8 mouse cellular contexts compared by ENCODE assay signal in the genomic region with DNA sequence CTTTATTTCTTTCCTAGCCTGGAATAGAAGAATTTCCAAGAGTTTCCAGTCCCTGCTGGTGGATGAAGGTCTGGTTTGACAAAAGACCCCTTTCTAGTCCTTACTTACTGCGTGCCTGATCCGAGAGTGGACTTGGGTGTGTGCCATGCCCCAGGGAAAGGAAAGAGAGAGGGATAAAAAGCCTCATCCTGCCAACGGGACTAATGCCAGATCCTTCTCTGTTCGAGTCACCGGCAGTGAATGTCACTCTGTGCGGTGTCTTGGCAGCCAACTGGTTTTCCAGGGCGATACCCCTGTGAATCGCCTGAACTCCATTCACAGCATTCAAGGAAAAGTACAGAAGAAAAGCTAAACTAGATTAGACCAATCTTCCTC. TPM values are rescaled to one million over a fixed set of nuclear protein-coding genes. Genes with fewer than 3 reads are reported as not detected.
DNase-seq lines count a peak whose midpoint lies in the region; ATAC-seq and TF ChIP-seq lines count a peak whose summit lies in the region.

No protein-coding gene starts in this region.

- TF ChIP-seq EP300 in lung, postnatal 0 days (IDR thresholded peaks at IDR 0.05): no peak

- peak; percentile 30 for DNase-seq in lung, postnatal 0 days (ENCODE audit: low spot score)
- DNase-seq in lung, postnatal 25 days (ENCODE audit: low spot score): no peak
- peak; percentile 85 for DNase-seq in embryonic facial prominence, embryonic 14.5 days (ENCODE audit: low spot score)
- DNase-seq in heart, postnatal 25 days (ENCODE audit: low spot score): peak; percentile 7
- peak; percentile 33 to 48 for DNase-seq in kidney, postnatal 4 days
- DNase-seq in midbrain, embryonic 11.5 days (ENCODE audit: low spot score, missing footprints): no peak
- DNase-seq in spleen, postnatal 14 days (ENCODE audit: low spot score in 2 of 2): no peak
- no peak for DNase-seq in thymus, adult 18-20 months

- H3K4me3 ChIP-seq in lung, postnatal 0 days (ENCODE audit: low read depth, low read length): peak overlapping the region; percentile 3; the same call in 1 of the 2 replicates
- H3K4me3 ChIP-seq in embryonic facial prominence, embryonic 14.5 days (ENCODE audit: low read depth, low read length): no peak overlapping the region; the same call in 1 of the 2 replicates
- H3K4me3 ChIP-seq in midbrain, embryonic 11.5 days (ENCODE audit: low read depth, low read length): no peak overlapping the region

- H3K27me3 ChIP-seq in lung, postnatal 0 days (replicated peaks; ENCODE audit: insufficient read depth, low read length): no peaks in the 10 kb centered on the region
- H3K27me3 ChIP-seq in embryonic facial prominence, embryonic 14.5 days (replicated peaks; ENCODE audit: control insufficient read depth, insufficient read depth, low read length): no peaks in the 10 kb centered on the region
- no peaks in the 10 kb centered on the region for H3K27me3 ChIP-seq in midbrain, embryonic 11.5 days (ENCODE audit: control insufficient read depth, insufficient read depth, low read length)

- intact Hi-C loops in heart, postnatal 25 days (cut with DNase I): loop anchor here (5.0 kb wide), 1 partner anchor 203 kb away; a partner anchor contains a TSS

- no peak for TF ChIP-seq CTCF in lung, postnatal 0 days (IDR thresholded peaks at IDR 0.05)

- H3K4me2 ChIP-seq in lung, postnatal 0 days (replicated peaks; ENCODE audit: low read depth, low read length): peak overlapping the region; percentile 49
- peak overlapping the region; percentile 41 for H3K4me2 ChIP-seq in embryonic facial prominence, embryonic 14.5 days (ENCODE audit: low read depth, low read length)
- peak overlapping the region; percentile 1; the same call in 1 of the 2 replicates for H3K4me2 ChIP-seq in midbrain, embryonic 11.5 days

- 7% methylated on average over 8 of the region's 8 CpGs for WGBS in lung, postnatal 0 days
- 15% methylated on average over 8 of the region's 8 CpGs for WGBS in embryonic facial prominence, embryonic 14.5 days
- 29% methylated on average over 8 of the region's 8 CpGs for WGBS in midbrain, embryonic 11.5 days

- no peaks in the 10 kb centered on the region for H3K9me3 ChIP-seq in lung, postnatal 0 days (ENCODE audit: low read length)
- no peaks in the 10 kb centered on the region for H3K9me3 ChIP-seq in embryonic facial prominence, embryonic 14.5 days (ENCODE audit: control insufficient read depth, low read length)
- H3K9me3 ChIP-seq in midbrain, embryonic 11.5 days (ENCODE audit: control insufficient read depth, low read length): no peaks in the 10 kb centered on the region

- H3K4me1 ChIP-seq in lung, postnatal 0 days (ENCODE audit: insufficient read depth, low read depth, low read length): 0 out of 2 replicates have a peak, but pooled peaks cover 5% of the 10 kb centered on the region
- H3K4me1 ChIP-seq in embryonic facial prominence, embryonic 14.5 days (ENCODE audit: control insufficient read depth, insufficient read depth, low read length): peaks cover 10% of the 10 kb centered on the region
- H3K4me1 ChIP-seq in midbrain, embryonic 11.5 days (ENCODE audit: control insufficient read depth, insufficient read depth, low read length): peaks cover 18% of the 10 kb centered on the region

- H3K36me3 ChIP-seq in lung, postnatal 0 days (ENCODE audit: insufficient read depth, low read length): no peaks in the 10 kb centered on the region
- H3K36me3 ChIP-seq in embryonic facial prominence, embryonic 14.5 days (ENCODE audit: control insufficient read depth, insufficient read depth, low read length): no peaks in the 10 kb centered on the region
- H3K36me3 ChIP-seq in midbrain, embryonic 11.5 days (ENCODE audit: control insufficient read depth, insufficient read depth, low read length): no peaks in the 10 kb centered on the region

- ATAC-seq in lung, postnatal 0 days: peak; percentile 38
- ATAC-seq in embryonic facial prominence, embryonic 14.5 days (ENCODE audit: low read depth): peak; percentile 70
- ATAC-seq in midbrain, embryonic 11.5 days (ENCODE audit: low FRiP score): peak; percentile 23; the same call in 1 of the 2 replicates

- H3K27ac ChIP-seq in lung, postnatal 0 days (ENCODE audit: low read length): no peak overlapping the region
- H3K27ac ChIP-seq in embryonic facial prominence, embryonic 14.5 days (replicated peaks; ENCODE audit: low read depth, low read length): peak overlapping the region; percentile 16
- H3K27ac ChIP-seq in midbrain, embryonic 11.5 days (ENCODE audit: low read depth, low read length): no peak overlapping the region

- H3K9ac ChIP-seq in lung, postnatal 0 days (replicated peaks; ENCODE audit: low read depth): no peak overlapping the region
- H3K9ac ChIP-seq in embryonic facial prominence, embryonic 14.5 days (ENCODE audit: low read depth, low read length): no peak overlapping the region
- no peak overlapping the region for H3K9ac ChIP-seq in midbrain, embryonic 11.5 days (ENCODE audit: low read length)

RNA-seq across cellular contexts. Expression of a gene that starts 19.7 kb away (rescaled TPM):
- polyA plus RNA-seq in lung, postnatal 0 days (2015; fragmentation: Nextera tagmentation; extraction: Ambion mirVana): 1.4 and 1.6 TPM in 2 replicates
- polyA plus RNA-seq in embryonic facial prominence, embryonic 14.5 days (2014; fragmentation: Nextera tagmentation; extraction: Ambion mirVana): 4.3 and 4.9 TPM in 2 replicates
- total RNA-seq in heart, postnatal 25 days (2021): 1 to 10 TPM; 1.6 to 1.8 TPM
- 4.2 and 5.8 TPM in 2 replicates for polyA plus RNA-seq in midbrain, embryonic 11.5 days (2014; fragmentation: Nextera tagmentation; extraction: Ambion mirVana)

Comparison
In these comparisons a context has a peak if more than half of its experiments do, and no peak if none do; other contexts are left out.
1. DNase-seq: peak in lung, postnatal 0 days (single experiment), embryonic facial prominence, embryonic 14.5 days (single experiment), heart, postnatal 25 days (single experiment) and kidney, postnatal 4 days (2 of 2); none in lung, postnatal 25 days (single experiment), midbrain, embryonic 11.5 days (single experiment), spleen, postnatal 14 days (0 of 2) and thymus, adult 18-20 months (0 of 2).
2. Peak in every context shown above with its lines, with median percentiles within 50 percentile points of each other: ATAC-seq and H3K4me2 ChIP-seq.